Mouse (Mus musculus) limb, embryonic 15.5 days (tissue): ENCODE measurements around the gene Socs3. TPM values are rescaled to one million over a fixed set of nuclear protein-coding genes. Genes with fewer than 3 reads are reported as not detected.
A peak's percentile ranks its signal among the peaks of the same experiment; 100 is the strongest.

Experiments
- ATAC-seq: fragments of 200-750 bp; cut with Nextera tagmentation; 2 replicates; pipeline ENCODE4 v1.8.0; 2017; ENCODE audit warnings: low read depth, moderate TSS enrichment; ENCODE audit not compliant: insufficient number of reproducible peaks, low FRiP score, low TSS enrichment
- H3K27ac ChIP-seq: fragments of 300-500 bp; sonication (generic); 2 replicates; pipeline ENCODE4 v1.5.1; 2015; ENCODE audit warnings: moderate library complexity, mild to moderate bottlenecking, inconsistent platforms
- H3K27me3 ChIP-seq: fragments of 300-500 bp; sonication (generic); 2 replicates; pipeline ENCODE4 v1.6.1; 2015; ENCODE audit warnings: inconsistent platforms
- H3K36me3 ChIP-seq: fragments of 300-500 bp; sonication (generic); 2 replicates; pipeline ENCODE4 v1.6.1; 2015; ENCODE audit warnings: inconsistent platforms
- H3K4me1 ChIP-seq: fragments of 300-500 bp; sonication (generic); 2 replicates; pipeline ENCODE4 v1.6.1; 2015; ENCODE audit warnings: inconsistent platforms
- H3K4me2 ChIP-seq: fragments of 300-500 bp; sonication (generic); 2 replicates; pipeline ENCODE4 v1.6.1; 2015; ENCODE audit warnings: mild to moderate bottlenecking, inconsistent platforms
- H3K4me3 ChIP-seq: fragments of 300-500 bp; sonication (generic); 2 replicates; pipeline ENCODE4 v1.5.1; 2015; ENCODE audit warnings: mild to moderate bottlenecking, inconsistent platforms
- H3K9ac ChIP-seq: fragments of 300-500 bp; sonication (generic); 2 replicates; pipeline ENCODE4 v1.6.1; 2015; ENCODE audit warnings: inconsistent platforms
- H3K9me3 ChIP-seq: fragments of 300-500 bp; sonication (generic); 2 replicates; pipeline ENCODE4 v1.6.1; 2016; ENCODE audit warnings: inconsistent platforms
- WGBS: fragments of 180-500 bp; shearing (Covaris S2); methylation state at CpG from one replicate; pipeline ENCODE4 v1.1.7; 2015; 5-methylcytosine and 5-hydroxymethylcytosine counted together
- polyA plus RNA-seq: library from polyadenylated mRNA; unstranded; fragments of >200 nt; fragmentation: Nextera tagmentation; extraction: Ambion mirVana; gene quantifications from 2 replicates; pipeline ENCODE4 v1.2.1, GENCODE M21; 2015

Gene Socs3
- polyA plus RNA-seq, 1 experiment from 2014 or later, result 20.3 TPM

DNA sequence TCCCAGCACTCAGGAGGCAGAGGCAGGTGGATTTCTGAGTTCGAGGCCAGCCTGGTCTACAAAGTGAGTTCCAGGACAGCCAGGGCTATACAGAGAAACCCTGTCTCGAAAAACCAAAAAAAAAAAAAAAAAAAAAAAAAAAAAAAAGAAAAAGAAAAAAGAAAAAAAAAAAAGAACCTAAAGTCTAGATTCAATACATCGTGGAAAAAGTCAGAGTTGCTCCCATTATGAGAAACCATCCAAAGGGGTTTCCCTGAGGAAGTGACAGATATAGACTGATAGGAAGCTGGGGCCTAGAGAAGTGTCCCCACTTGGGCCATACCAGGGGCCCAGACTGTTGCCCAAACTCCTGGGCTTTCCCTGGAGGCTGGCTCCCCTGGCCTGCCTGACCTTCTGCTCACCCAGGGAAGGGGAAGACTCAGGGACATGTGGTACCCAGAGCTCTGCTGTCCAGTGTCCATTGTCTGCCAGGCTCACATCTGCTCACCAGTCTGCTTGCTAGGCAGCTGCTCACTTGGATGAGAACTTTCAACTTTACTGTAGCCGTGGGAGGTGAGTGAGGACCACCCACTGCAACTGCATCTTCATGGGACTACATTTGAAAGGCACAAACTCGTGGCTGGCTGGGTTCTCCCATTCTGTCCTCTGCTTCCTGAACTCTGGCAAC is 8.0 kb upstream of the Socs3 start:
- Histone ChIP-seq H3K27ac (no peak overlapping the region), H3K27me3 (peaks cover 8% of the 10 kb centered on the region), H3K9me3 (no peaks in the 10 kb centered on the region), H3K4me1 (peaks cover 23% of the 10 kb centered on the region), H3K36me3 (no peaks in the 10 kb centered on the region), H3K9ac (no peak overlapping the region), H3K4me2 (no peak overlapping the region), H3K4me3 (no peak overlapping the region)
- ATAC-seq, result no peak
- WGBS, result 48% methylated on average over 5 of the region's 5 CpGs

DNA sequence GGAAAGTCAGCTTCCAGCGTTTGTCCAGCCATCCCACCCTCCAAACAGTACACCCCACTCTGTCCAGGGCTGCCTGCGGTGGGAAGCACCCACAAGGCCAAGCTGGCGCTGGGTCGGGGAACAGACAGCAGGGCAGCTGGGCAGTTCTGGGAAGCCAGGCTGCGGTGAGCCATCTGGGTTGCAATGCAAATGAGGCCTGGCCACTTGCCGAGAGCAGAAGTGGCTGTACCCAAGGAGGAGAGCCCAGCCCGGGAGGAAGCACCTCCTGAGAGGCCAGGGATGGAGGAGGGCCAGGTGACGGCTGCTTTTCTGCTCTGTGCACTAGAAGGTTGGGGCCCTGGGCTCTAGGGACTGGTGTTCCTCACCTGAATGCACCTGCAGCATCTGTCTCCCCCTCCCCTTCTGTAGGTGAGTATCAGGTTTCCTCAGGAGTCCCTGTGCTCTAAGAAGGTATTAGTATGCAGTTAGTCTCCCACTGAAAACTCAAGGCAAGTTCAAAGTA is 6.3 kb upstream of the Socs3 start:
- H3K36me3 ChIP-seq, result no peaks in the 10 kb centered on the region
- peaks cover 23% of the 10 kb centered on the region for H3K4me1 ChIP-seq
- peaks cover 4% of the 10 kb centered on the region; the same call in 1 of the 2 replicates for H3K27me3 ChIP-seq
- no peak overlapping the region for H3K4me2 ChIP-seq
- ATAC-seq, result no peak
- no peaks in the 10 kb centered on the region for H3K9me3 ChIP-seq
- H3K9ac ChIP-seq, result no peak overlapping the region
- 18% methylated on average over 8 of the region's 8 CpGs for WGBS
- no peak overlapping the region for H3K4me3 ChIP-seq
- peak overlapping the region; percentile 43 for H3K27ac ChIP-seq

DNA sequence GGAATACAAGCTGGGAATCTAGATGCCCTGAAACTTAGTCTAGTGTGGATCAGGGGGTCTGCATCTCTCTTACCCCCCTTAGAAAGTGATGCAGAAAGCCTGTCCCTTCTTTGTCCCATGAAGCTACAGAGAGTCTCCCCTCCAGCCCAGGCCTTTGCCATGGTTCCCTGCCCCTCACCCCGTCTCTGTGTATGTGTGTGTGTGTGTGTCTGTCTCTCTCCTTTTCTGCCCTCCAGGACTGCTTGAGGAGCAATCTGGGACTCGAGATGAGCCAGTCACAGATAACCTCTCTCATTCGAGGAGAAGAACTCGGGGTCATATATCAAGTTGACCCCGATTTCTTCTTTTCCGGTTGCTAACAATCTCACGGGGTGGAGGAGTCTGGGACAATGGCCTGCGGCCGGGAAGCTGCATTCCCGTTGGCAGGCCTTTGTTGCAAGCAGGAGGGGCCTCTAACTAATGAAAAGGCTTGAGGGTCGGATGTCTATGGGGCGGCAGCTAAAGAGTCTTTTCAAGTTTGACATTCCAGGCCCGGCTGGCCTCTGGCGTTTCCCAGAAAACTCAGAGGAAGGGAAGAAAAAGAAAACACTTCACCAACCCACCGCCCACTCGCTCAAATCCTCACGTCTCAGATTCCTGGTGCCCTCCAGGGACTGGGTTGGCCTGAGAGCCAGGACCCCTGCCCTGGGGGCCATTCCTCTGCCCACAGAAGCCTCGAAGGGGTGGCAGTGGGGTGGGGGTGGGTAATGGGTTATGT is 5.5 kb upstream of the Socs3 start:
- H3K36me3 ChIP-seq, result no peaks in the 10 kb centered on the region
- no peak for ATAC-seq
- no peak overlapping the region for H3K4me2 ChIP-seq
- H3K9ac ChIP-seq, result no peak overlapping the region
- peaks cover 4% of the 10 kb centered on the region; the same call in 1 of the 2 replicates for H3K27me3 ChIP-seq
- H3K27ac ChIP-seq, result peak overlapping the region; percentile 43
- WGBS, result 12% methylated on average over 18 of the region's 18 CpGs
- no peak overlapping the region for H3K4me3 ChIP-seq
- H3K9me3 ChIP-seq, result no peaks in the 10 kb centered on the region
- H3K4me1 ChIP-seq, result peaks cover 23% of the 10 kb centered on the region

DNA sequence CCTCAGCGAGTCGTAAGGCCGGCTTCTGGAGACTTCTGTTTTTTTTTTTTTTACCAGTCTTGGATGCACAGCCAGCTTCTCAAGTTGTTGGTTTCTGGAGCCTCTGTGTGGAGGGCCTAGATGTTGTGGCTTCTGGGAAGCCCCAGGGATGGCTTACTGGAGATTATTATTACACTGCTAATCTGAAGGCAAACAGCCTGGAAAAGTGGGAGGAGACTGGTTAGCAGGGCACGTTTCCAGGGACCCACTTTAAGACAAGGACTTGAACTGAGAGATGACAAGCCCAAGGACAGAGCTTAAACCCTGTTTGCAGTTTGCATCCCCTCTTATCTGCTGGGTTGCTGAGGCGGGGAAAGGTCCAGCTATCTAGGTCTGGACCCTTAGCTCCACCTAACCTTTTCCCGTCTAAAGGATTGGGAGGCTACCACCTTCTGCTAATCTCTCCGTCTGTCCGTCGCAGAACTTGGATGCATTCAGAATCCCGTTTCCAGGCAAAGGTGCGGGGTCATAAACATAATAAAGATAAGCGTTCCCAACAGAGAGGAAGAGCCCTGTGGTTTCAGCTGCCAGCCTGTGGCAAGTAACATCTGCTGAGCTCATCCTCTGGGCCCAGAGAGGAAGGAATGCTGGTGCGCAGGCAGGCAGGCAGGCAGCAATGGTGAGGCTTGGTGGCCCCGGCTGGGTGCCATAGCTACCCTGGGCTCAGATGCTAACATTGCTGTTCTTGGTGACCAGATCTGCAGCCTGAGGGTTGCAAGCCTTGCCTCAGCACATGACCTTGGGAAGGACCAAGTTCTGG is 4.7 kb upstream of the Socs3 start:
- H3K4me1 ChIP-seq, result peaks cover 32% of the 10 kb centered on the region
- peaks cover 4% of the 10 kb centered on the region; the same call in 1 of the 2 replicates for H3K27me3 ChIP-seq
- no peak overlapping the region for H3K4me2 ChIP-seq
- no peaks in the 10 kb centered on the region for H3K36me3 ChIP-seq
- H3K27ac ChIP-seq, result 0 out of 2 replicates have a peak overlapping the region, but pooled peaks have one; percentile 43
- WGBS, result 52% methylated on average over 14 of the region's 14 CpGs
- no peak for ATAC-seq
- H3K9me3 ChIP-seq, result no peaks in the 10 kb centered on the region
- H3K9ac ChIP-seq, result no peak overlapping the region
- no peak overlapping the region for H3K4me3 ChIP-seq

DNA sequence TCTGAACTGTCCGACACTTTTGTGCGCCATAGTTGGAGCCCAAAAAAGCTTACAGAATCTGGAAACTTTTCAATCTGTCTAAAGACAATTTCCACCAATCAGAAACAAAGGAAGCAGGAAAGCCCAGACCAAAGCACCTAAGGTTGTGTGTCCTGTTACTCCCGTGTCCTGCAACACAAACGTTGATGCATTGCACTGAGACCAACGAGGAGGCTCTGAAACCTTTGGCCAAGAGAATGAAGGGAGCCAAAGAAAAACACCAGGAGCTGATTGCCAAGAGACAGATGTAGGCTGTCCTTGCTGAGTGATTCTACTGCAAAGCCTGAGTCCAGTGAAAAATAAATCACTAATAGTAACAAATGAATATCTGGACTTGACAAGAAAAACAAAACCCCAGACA is 3.7 kb upstream of the Socs3 start:
- ATAC-seq, result no peak
- no peak overlapping the region for H3K27ac ChIP-seq
- WGBS, result 43% methylated on average over 5 of the region's 5 CpGs
- H3K4me1 ChIP-seq, result peaks cover 33% of the 10 kb centered on the region
- no peak overlapping the region for H3K9ac ChIP-seq
- peaks cover 4% of the 10 kb centered on the region; the same call in 1 of the 2 replicates for H3K27me3 ChIP-seq
- H3K36me3 ChIP-seq, result no peaks in the 10 kb centered on the region
- H3K4me2 ChIP-seq, result no peak overlapping the region
- no peak overlapping the region for H3K4me3 ChIP-seq
- H3K9me3 ChIP-seq, result no peaks in the 10 kb centered on the region

DNA sequence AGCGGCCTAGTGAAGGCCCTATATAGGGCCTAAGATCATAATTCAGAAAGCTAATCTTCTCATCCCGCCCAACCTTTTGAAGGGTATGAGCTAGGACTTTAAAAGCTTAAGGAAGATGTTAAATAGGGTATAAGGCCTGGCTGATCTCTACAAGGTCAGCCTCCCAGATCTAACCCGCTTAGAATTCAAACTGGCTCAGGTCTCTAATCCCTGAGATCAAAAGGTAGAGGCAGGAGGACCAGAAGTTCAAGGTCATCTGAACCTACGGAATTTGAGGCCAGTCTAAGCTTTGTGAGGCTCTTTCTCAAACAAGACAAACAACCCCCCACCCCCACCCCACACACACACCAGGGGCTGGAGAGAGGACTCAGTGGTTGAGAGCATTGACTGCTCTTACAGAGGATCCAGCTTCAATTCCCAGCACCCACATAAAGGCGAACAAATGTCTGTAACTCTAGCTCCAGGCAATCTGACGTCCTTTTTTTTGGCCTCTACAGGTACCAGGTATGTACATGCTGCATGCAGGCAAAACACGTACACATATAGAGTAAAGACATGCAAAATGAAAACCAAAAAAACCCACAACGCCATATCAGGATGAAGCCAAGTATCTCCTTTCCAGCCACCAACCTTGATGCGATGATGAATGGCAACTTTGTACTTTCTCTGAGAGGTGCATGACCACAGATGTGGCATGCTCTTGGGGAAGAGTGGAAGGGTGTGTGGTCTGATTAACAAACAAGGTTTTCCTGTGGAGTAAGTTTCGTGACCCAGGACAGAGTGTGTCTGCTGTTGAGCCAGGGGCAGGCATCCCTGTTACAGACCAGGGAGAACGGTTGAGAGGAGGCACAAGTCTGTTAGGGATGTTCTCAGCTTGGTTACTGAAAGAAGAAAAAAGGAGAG is 3.1 kb upstream of the Socs3 start:
- H3K36me3 ChIP-seq, result no peaks in the 10 kb centered on the region
- WGBS, result 69% methylated on average over 11 of the region's 11 CpGs
- H3K4me3 ChIP-seq, result no peak overlapping the region
- H3K9ac ChIP-seq, result no peak overlapping the region
- peaks cover 40% of the 10 kb centered on the region for H3K4me1 ChIP-seq
- no peak overlapping the region for H3K4me2 ChIP-seq
- no peaks in the 10 kb centered on the region for H3K9me3 ChIP-seq
- no peak overlapping the region for H3K27ac ChIP-seq
- no peak for ATAC-seq
- peaks cover 4% of the 10 kb centered on the region; the same call in 1 of the 2 replicates for H3K27me3 ChIP-seq

DNA sequence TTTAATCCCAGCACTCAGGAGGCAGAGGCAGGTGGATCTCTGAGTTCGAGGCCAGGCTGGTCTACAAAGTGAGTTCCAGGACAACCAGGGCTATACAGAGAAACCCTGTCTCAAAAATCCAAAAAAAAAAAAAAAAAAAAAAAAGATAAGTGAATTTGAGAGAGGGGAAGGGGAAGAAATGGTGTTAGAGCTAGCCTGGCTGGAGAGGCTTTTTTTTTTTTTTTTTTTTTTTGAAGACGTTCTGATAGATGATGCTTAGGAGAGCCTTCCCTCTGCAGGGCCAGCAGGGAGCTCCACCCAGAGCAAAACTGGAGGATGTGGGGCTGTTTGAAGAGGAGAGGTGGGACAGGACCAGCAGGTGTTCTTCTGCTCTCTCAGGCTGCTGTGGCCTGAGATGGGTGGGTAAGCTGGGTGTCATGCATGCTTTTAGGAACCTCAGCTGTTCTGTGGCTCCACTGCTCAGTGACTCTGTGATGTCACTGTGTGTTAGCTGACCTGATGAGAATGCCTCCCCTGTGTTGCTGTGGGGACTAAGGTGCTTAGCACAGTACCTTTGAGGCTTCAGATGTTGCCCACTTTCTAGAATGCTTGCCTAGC is 1.9 kb upstream of the Socs3 start:
- Histone ChIP-seq H3K9me3 (no peaks in the 10 kb centered on the region), H3K9ac (no peak overlapping the region), H3K27me3 (peaks cover 4% of the 10 kb centered on the region; the same call in 1 of the 2 replicates), H3K36me3 (peaks cover 6% of the 10 kb centered on the region; the same call in 1 of the 2 replicates), H3K4me1 (peaks cover 51% of the 10 kb centered on the region), H3K27ac (no peak overlapping the region), H3K4me3 (no peak overlapping the region), H3K4me2 (no peak overlapping the region)
- 55% methylated on average over 2 of the region's 2 CpGs for WGBS
- no peak for ATAC-seq

DNA sequence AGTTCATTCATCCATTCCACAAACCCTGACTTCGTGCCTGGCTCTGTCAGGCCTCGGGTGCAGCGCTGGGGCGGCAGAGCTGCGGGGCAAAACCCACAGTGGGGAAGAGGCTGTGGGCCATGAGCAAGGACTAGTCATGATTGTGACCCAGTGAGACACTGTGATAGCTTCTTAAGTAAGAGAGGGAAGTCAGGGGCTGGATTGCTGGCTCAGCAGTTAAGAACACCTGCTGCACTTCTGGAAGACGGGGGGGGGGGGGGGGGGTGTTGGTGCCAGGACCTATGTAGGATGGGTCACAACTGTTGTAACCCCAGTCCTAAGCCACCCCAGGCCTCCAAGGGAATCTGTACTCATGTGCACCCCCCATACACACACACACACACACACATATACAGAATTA is 1.3 kb upstream of the Socs3 start:
- no peak for ATAC-seq
- Histone ChIP-seq H3K27ac (no peak overlapping the region), H3K9me3 (no peaks in the 10 kb centered on the region), H3K9ac (no peak overlapping the region), H3K4me3 (no peak overlapping the region), H3K4me1 (peaks cover 52% of the 10 kb centered on the region), H3K36me3 (peaks cover 9% of the 10 kb centered on the region; the same call in 1 of the 2 replicates), H3K27me3 (peaks cover 4% of the 10 kb centered on the region; the same call in 1 of the 2 replicates), H3K4me2 (no peak overlapping the region)
- 75% methylated on average over 6 of the region's 6 CpGs for WGBS

DNA sequence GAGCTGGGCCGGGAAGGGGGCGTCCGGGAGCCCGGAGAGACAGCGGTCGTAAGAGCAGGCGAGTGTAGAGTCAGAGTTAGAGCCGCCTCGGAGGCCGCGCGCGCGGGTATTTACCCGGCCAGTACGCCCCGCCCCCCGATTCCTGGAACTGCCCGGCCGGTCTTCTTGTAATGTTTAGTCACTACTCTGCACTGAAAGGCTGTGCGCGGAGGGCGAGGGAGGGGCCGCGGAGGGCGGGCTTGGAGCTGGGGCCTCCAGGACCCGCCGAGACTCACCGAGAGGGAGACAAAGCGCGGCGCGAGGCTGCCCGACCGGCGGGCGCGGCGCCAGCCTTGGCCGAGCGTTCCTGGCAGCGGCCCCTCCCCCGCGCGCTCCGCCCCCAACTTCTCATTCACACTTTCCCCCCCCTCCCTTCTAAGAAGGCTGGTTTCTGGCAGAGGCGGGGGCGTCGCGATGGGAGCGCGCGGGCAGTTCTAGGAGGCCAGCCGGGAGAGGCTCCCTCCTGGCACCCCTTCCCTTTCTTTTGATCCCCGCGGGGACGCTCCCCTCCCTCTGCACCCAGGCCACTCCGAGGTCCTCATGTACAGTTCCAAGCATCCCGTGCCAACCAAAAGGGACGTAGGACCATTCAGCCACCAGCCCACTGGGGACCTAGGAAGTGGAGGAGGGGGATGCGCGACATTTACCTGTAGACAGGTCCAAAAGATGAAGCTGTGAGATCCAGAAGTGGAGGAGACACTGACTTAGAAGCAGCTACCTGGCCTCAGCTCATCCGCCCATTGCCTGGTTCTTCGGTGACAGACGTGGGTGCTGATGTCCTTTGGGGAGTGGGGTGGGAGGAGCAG is 525 bp downstream of the Socs3 start:
- Histone ChIP-seq H3K27ac (peak overlapping the region; percentile 95), H3K9ac (peak overlapping the region; percentile 71), H3K36me3 (peaks cover 9% of the 10 kb centered on the region; the same call in 1 of the 2 replicates), H3K27me3 (peaks cover 2% of the 10 kb centered on the region; the same call in 1 of the 2 replicates), H3K4me3 (peak overlapping the region; percentile 57), H3K4me1 (peaks cover 54% of the 10 kb centered on the region), H3K9me3 (no peaks in the 10 kb centered on the region), H3K4me2 (peak overlapping the region; percentile 90)
- under 1% methylated on average over 59 of the region's 65 CpGs for WGBS
- peak; percentile 94 for ATAC-seq

DNA sequence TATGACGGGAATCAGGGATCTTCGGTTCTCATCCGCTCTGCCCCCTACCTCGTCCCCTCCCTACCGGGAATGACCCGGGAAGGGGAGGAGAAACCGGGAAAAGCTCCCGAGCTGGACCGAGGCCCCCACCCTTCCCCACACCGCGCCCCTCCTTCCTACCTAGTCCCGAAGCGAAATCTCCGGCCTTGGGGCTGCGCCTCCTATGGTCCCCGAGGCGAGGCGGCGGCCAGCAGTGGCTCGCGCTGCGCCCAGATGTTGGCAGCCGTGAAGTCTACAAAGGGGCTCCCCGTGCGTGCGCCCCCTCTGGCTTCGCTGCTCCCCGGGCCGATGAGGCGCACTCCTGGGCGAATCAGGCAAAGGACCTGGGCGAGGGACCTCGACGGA is 1.1 kb downstream of the Socs3 start:
- Histone ChIP-seq H3K9me3 (no peaks in the 10 kb centered on the region), H3K4me2 (peak overlapping the region; percentile 90), H3K4me3 (peak overlapping the region; percentile 57), H3K4me1 (peaks cover 60% of the 10 kb centered on the region), H3K27ac (peak overlapping the region; percentile 95), H3K36me3 (peaks cover 9% of the 10 kb centered on the region; the same call in 1 of the 2 replicates), H3K9ac (peak overlapping the region; percentile 71), H3K27me3 (no peaks in the 10 kb centered on the region)
- peak; percentile 20 for ATAC-seq
- under 1% methylated on average over 34 of the region's 34 CpGs for WGBS
